In the genomic region with DNA sequence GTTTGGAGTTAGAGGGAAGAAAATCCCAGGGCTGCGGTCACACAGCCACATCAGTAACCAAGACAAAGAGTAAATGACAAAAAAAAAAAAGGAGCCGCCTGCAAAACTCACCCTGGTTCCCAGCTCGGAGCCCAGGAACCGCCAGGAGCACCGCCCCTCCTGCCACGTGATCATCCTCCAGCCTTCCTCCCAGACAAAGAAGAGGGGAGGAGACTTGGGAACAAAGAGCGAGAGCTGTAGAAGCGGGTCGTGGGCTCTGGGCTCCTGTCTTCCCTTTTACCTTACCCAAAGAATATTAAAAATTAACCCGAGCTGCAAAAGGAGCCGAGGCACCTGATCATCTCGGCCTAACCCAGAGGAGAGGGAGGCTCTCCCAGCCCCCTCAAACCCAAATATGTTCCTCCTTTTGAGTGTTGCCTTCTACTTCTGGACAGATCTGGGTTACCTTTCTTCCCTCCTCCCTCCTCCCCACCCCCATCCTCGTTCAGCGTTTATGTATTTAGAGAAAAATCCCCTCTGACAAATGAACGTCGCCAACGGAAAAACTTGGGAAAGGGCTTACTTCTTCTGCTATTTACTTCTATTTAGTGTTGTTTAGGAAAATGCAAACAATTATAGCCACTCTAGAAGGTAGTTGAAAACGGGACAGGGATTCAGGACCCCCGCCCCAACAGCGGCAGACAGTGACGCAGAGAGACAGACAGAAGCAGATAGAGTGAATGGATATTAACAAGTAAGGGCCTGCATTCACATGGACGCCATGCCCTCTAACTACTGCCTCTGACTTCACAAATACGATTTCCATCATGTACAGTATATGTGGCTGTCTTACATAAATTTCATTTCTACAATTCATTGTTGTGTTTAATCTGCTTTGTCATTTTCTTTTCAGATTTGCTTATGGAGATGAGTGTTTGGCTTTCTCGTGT, we compare ENCODE assay signal across 8 mouse cellular contexts. TPM values are rescaled to one million over a fixed set of nuclear protein-coding genes. Genes with fewer than 3 reads are reported as not detected.
DNase-seq lines count a peak whose midpoint lies in the region; ATAC-seq lines count a peak whose summit lies in the region.

No protein-coding gene starts in this region.

- H3K4me1 ChIP-seq in hindbrain, embryonic 15.5 days (replicated peaks) = peaks cover 29% of the 10 kb centered on the region

- 2% methylated on average over 24 of the region's 24 CpGs for whole genome bisulfite sequencing in hindbrain, embryonic 15.5 days

- H3K27me3 ChIP-seq in hindbrain, embryonic 15.5 days = no peaks in the 10 kb centered on the region

- H3K9ac ChIP-seq in hindbrain, embryonic 15.5 days = peak overlapping the region; percentile 54

- DNase-seq in adrenal gland, adult 18-20 months (ENCODE audit: low spot score in 2 of 2) = peak; percentile 38
- DNase-seq in cerebellum, postnatal 10 days = peak; percentile 83 to 88
- peak; percentile 38 for DNase-seq in gastrocnemius, adult 18-20 months (ENCODE audit: low spot score)
- DNase-seq in left cerebral cortex, adult 11 months (ENCODE audit: low spot score) = peak; percentile 7
- peak; percentile 78 for DNase-seq in lung, postnatal 25 days (ENCODE audit: low spot score)
- peak; percentile 45 for DNase-seq in right cerebral cortex, postnatal 14 days
- no peak for DNase-seq in spleen, postnatal 14 days (ENCODE audit: low spot score in 2 of 2)

- H3K4me3 ChIP-seq in hindbrain, embryonic 15.5 days = peak overlapping the region; percentile 41

- H3K9me3 ChIP-seq in hindbrain, embryonic 15.5 days = no peaks in the 10 kb centered on the region

- peak overlapping the region; percentile 99 for H3K27ac ChIP-seq in hindbrain, embryonic 15.5 days (replicated peaks)

- no peaks in the 10 kb centered on the region for H3K36me3 ChIP-seq in hindbrain, embryonic 15.5 days

- H3K4me2 ChIP-seq in hindbrain, embryonic 15.5 days = peak overlapping the region; percentile 62

- peak; percentile 92 for ATAC-seq in hindbrain, embryonic 15.5 days (ENCODE audit: low FRiP score, low read depth)

RNA-seq across cellular contexts. Expression of gene Epcam, which starts 22.2 kb away (rescaled TPM):
- total RNA-seq in adrenal gland, adult 18-20 months (2021) = not detected
- not detected for total RNA-seq in gastrocnemius, adult 18-20 months (2021)
- 4.2 and 5.3 TPM in 2 replicates for polyA plus RNA-seq in hindbrain, embryonic 15.5 days (2015; fragmentation: Nextera tagmentation; extraction: Ambion mirVana)

RNA-seq across cellular contexts. Expression of gene Msh2, which starts 58.5 kb away (rescaled TPM):
- 10 to 100 TPM; 11.6 to 13.8 TPM for total RNA-seq in adrenal gland, adult 18-20 months (2021)
- total RNA-seq in gastrocnemius, adult 18-20 months (2021) = 10 to 100 TPM; 10.4 to 13.9 TPM
- 60.1 and 62.0 TPM in 2 replicates for polyA plus RNA-seq in hindbrain, embryonic 15.5 days (2015; fragmentation: Nextera tagmentation; extraction: Ambion mirVana)

Comparison
In these comparisons a context has a peak if more than half of its experiments do, and no peak if none do; other contexts are left out.
1. DNase-seq: peak in adrenal gland, adult 18-20 months (2 of 2), cerebellum, postnatal 10 days (2 of 2), gastrocnemius, adult 18-20 months (single experiment), left cerebral cortex, adult 11 months (single experiment), lung, postnatal 25 days (single experiment) and right cerebral cortex, postnatal 14 days (single experiment); none in spleen, postnatal 14 days (0 of 2).